Mouse (Mus musculus): ENCODE data around the gene Kcnk10.

- TF ChIP-seq CTCF (conservative IDR thresholded peaks at IDR 0.05; ENCODE audit: low read length) (no peak), POU5F1 (IDR thresholded peaks at IDR 0.05; ENCODE audit: borderline replicate concordance, low read length) (no peak)
Measured at GRCm38 (mm10) chr12:98545875-98546274, 32.2 kb downstream of the Kcnk10 start.
